Mouse (Mus musculus) lung, postnatal 4 days (tissue): ENCODE data around the gene Vps13d.

ENCODE experiments used
- DNase-seq, 2 experiments: peaks; one replicate each; pipeline ENCODE4 v3.0.0; 2021

Gene Vps13d

DNA sequence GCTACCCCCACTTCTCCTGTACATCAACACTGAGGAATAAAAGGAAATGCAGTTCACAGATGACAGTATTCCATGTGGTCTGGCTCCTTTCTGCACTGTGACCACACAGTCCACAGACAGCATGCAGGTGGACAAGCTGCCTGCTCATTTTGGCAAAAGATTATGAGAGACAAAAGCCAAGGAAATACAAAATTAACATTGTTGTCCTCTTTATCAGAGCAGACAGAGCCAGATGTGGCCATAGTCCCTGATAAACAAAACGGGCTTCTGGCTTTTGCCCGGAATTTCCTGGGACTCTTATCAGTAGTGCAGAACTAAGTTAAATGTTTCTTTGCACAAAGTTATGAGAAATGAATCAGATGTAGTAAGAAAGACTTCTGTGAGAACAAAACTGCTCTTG is 161.4 kb downstream of the Vps13d start:
- DNase-seq: no peak

DNA sequence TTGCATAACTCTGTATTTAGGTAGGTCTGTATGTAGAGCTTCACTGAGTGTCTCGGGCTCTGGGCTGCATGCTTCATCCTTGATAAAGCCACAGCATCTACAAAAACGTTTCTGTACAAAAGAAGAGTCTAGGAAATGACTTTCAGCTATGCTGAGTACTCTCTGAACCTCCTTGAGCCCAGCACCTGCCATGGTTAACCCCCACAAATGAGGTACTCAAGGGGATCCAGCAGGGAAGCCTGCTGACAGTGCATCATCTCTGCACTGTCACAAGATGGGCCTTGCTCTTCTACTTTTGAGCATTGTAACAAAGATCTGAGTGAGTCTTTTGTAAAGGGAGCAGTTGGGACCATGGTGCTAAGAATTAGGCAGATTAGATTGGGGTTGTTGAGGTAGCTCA is 162.2 kb downstream of the Vps13d start:
- no peak for DNase-seq

DNA sequence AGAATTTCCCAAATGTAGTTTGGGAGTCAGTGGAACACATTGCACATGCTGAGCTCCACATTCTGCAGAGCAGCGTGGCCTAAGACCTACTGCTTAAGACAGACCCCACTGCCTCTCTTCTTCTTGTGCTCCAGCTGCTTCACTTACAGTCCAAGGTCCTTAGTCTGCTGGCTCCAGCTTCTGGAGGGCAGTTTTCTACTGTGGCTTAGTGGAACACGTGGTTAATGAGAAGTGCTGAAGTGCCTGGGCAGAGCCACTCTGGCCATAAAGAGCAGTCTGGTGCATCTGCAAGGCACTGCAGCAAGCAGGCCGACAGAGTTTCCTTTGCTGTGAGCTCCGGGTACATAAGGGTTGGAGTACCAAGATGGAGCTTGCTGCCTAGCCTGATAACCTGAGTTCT is 163.3 kb downstream of the Vps13d start:
- DNase-seq: peak in 1 of 2 experiments; percentile 48

DNA sequence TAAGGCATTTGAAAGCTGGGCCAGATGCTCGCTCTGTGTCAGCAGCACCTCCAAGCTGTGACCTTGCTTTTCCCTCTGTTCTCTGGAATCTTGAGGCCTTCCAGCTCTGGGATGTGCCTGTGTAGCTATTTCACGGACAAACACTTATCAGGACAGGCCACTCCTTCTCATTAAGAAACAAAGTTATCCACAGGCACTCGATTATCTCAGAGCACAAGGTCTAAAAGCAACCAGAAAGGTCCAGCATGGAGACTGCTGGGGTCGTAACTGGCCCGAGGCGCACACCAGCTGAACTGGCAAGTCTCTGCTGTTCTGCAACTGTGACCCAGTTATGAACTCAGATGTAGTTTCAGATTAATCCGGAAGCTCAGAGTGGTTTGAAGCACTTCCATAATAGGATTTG is 168.4 kb downstream of the Vps13d start:
- peak; percentile 58 to 79 for DNase-seq

DNA sequence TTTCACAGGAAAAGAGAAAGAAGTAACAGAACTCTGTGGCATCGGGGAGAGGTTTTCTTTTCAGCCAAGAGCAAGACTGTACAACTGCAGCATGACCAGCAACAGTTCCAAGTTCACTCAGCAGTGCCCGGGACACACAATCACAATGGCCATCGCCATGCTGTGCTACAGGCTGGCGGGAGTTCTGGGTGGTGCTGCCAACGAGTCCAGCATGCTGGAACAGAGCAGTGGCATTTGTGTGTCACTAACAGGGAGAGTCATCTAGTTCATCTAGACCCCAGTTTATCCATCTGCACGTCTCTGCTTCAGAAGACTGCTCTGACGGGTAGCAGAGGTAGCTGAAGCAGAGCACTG is 169.4 kb downstream of the Vps13d start:
- DNase-seq: peak; percentile 30 to 49

DNA sequence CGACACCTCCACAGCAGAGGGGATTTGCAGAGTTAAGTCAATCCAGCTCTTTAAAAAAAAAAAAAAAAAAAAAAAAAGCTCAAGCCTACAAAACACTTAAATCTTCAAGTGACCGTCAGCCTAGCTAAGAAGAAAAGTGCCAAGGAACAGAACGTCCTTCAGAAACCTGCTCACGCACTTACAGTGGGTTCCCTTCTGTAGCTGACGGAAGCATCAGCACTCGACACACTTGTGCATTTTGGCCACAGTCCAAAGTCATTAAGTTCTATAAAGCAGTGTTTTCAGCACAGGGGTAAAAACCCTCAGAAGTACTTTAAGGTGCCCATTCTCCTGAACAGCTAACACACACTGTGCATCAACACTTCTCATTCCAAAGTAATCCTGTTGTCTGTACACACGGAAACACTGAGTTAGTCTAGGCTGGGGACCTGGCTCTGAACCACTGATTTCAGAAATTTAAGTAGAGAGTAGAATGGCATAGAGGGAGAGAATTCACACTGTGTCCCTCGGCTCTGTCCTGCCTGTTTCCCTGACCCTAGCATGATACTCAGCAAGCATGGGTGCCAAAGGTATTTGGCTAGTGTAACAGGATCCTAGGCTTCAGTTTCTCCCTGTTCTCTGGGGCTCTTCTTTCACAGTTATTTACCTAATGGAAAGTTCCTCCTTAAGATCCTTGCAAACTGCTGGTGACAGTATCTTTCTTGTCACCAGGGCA is 170.0 kb downstream of the Vps13d start:
- peak; percentile 71 for DNase-seq

DNA sequence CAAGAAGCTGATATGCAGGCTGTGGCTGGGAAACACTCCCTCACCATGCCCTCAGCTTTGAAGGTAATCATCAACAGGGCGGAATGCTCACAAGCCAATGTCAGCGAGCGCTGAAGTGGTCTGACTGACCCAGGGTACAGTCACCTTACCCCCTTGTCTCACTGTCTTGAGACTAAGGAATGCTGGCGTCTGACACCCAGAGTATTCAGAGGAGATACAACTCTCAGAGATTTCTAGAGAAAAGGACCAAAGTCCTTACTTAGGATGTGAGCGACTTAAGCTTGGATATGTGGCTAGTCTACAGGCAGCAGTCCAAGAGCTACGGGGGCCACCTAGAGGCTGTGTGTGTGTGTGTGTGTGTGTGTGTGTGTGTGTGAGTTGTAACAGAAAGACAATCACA is 170.9 kb downstream of the Vps13d start:
- peak; percentile 40 to 68 for DNase-seq

DNA sequence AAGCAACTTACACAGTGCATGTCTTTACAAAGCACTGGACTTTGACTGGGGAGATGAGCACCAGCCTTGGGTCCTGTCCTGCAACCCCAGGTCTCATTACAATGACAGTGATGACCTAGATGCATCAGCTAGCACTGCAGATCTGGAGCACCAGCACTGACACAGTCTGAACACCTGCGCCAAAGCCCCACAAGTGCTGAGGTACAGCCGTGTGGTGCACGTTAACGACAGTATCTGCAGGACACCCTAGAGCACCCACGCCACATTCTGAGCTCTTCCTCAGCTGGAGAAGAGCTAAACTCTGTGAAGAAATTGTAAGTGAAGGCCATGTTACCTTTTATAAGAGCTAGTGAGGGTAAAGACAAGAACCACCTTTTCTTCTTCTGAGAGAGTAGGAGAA is 172.0 kb downstream of the Vps13d start:
- no peak for DNase-seq

DNA sequence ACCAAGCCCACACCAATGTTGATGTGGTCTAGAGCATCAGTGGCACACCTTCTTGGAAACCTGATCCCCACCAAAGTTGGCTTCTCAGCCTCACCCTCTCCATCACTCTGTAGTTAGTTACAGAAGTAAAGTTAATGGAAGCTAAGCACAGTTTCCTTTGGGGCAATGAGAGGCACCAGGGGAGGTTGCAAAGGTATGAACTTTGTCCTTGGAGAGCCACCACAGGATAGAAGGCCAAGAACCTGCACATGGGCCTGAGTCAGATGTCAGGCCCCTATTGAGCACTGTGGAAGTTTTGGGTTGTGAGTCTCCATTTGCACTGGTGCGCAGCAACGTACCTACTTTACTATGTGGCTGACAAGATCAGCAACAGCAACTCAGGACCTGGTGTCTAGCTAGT is 172.6 kb downstream of the Vps13d start:
- DNase-seq: no peak

DNA sequence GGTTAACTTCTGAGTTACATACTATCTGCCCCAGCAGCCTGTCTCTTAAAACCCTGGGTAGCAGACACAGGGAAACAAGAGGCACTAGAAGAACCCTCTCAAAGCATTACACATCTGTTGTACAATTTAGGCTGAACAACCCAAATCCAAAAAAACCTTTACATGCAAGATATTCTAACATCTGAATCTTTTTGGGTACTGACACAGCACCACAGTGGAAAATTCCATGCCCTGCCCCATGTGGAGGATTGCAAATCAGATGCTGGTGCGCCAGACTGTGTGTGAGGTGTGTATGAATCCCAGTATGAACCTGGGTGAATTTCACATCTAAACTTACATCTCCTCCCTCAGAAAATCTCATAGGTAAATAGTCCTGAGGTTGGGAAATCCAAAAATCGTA is 174.4 kb downstream of the Vps13d start:
- DNase-seq: no peak

DNA sequence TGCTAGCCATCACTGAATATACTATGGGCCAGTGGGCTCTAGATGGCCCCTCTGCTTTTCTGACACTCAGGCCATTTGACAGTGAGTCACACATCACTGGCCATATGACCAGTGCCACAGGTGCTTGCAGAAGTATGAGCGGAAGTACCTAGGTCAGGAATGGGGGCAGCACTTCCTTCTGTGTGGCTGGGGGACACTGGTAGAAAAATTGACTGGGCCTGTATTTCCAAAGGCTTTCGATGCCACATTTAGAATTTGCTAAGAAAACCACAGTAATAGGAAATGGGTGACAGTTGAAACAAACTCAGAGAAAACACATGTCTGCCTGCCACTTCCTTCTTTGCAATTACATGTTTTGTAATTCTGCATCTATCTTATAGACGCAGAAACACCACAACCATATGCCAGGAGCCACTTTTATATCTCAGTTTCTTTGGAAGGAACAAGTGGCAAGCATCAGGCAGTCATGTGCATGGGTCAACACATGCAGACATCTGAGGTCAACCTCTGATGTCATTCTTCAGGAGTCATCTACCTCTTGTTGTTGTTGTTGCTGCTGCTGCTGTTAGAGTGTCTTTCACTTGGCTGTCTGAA is 175.6 kb downstream of the Vps13d start:
- DNase-seq: no peak

DNA sequence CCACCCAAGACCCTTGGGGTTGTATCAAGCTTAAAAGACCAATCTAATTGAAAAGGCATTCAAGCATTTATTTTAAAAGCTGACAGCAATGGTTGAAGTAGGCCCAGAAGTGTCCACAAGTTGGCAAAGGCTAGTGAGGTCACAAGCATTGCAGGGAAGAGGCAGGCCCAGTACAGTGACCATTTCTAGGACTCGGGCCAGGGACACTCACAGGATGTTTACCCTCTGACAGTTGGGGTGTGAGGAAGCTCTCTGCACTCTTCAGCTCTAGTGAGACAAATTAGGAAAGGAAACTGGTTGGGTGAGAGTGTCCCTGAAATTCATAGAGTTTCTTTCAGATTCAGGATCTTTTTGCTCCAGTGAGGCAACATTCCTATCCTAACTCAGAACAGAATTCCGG is 177.1 kb downstream of the Vps13d start:
- DNase-seq: peak; percentile 73 to 82

DNA sequence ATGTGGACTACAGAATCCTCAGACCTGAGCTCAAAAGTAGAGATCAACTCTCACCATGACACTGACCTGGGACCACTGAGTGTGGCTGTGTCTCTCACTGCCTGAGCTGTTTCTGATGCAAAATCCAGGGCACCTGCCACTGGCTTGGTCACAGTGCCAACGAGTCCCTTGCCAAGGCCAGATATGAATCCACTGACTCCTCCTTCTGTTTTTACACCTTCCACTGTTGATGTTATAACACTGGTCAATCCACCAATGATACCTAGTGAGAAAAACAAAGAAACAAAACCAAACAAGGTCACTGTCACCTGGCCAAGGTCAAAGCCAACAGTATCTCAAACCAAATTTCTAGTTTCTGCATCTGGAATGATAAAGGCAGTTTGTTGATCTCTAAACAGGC is 178.1 kb downstream of the Vps13d start:
- no peak for DNase-seq

DNA sequence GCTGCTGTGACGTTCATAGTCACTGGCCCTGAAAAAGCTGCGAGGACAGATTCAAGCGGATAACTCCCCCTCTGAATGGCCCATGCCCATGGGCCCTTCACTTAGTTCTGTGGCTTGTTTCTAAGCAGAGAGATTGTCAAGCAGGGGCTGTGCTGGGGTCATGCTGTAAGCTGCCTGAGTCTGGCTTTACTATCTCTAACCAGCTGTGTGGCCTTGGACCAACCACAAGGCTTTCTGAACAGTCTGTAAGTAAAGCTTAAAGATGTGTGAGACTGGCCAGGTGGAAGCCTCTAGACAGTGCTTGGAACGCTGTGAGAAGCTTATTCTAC is 180.2 kb downstream of the Vps13d start:
- DNase-seq: no peak

DNA sequence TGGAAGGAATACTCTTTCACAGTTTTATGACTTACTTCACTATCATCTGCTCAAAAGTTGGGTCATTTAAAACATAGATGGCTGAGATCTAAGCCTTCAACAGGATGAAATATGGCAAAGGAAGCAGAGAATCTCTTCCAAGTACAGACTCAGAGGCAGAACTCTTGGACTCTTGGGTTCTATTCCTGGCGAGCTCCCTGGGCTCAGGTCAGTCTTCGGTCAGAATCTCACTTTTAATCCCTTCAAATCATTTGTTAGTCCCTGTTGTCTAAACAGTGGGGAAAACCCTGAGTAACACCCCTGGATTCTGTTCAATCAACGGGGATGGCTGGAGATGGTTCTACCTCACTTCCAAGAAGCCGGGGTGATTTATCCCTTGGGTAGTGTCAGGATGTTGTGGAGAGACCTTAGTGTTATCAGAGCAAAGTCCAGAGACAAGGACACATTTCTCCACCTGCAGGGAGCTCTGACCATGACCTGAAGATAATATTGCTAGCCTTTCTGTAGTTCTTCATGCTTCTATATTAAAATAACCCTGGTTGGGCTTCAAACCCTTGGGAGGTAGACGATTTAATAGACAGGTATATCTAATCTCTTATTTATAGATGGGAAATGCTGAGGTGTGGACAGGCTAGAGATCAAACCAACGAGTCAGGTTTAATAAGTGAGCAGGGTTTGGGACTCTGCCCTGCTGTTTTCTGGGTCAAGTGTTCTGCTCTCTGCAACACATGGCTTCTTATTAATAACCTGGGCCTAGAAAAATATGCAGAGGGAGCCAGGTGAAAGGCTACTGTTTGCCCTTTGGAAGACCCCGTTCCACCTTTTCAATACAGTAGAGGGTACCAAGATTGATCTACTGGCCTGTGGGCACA is 180.8 kb downstream of the Vps13d start:
- DNase-seq: no peak

DNA sequence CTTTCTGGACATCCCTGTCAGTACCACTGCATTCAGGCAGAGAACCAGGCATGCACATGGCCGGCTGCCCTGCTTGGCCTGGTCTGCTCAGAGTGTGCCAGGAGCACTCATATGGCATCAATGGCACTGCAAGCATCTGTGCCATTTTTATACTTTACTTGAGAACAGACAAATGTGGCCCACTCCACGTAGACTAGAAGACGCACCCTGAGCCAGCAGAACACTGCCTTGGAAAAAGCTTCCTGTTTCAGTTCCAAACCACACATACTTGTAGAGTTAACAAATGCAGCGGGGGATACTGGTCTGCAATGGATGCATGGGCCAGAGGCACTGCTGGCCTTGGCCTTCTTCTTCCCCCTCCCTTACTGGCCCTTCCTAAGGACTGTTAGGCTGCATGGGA is 181.6 kb downstream of the Vps13d start:
- DNase-seq: peak in 1 of 2 experiments; percentile 29

DNA sequence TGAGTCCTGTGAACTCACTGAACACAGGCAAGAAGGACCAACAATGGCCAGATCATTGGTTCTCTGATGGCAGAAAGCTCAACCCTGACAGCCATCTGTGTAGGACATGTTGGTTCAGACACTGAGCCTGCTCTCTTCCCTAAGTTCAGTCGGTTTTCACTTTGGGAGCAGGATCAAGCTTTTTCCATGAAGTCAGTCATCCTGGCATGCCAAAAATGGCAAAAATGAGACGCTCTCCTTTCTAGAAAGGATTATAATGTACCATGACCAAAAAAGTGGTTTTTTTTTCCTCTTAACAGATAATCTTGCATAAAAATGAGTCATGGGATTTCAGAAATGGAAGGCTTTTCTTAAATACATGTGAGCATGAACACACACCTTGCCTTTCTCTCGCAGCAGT is 183.6 kb downstream of the Vps13d start:
- no peak for DNase-seq

DNA sequence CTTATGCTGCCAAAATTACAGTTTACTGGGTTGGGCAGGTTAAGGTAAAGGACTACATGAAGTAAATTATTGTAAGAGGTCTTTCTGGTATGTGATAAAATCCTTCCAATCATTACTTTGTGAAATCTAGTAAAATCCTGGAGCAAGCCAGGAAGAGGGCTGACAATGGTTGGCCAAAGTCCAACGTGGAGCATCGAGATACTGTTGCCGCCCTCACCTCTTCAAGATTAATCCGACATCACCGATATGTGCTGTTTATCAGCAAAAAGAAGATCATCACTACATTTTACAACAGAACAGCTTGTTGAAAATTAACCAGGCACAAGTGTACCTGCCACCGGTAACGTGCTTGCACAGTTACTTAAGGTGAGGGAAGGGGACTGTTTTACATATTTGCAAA is 184.9 kb downstream of the Vps13d start:
- DNase-seq: no peak

DNA sequence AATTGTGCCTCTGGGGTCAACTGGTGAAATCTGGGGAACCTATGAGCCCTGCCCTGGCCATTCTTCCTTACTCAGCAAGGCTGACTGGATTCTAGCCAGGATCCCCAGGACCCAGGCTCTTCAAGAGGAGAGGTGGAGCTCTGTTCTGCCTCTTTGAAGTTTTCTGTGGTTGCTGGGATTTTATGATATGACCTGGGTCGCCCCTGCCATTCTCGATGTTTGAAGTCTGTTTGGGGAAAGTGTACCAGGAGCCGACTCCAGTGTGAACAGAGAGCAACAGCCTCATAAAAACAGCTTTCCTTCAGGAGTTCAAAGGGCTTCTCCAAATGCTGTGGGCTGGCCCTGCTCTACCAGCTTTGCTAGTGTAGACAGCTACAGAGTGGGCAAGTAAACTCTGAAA is 185.4 kb downstream of the Vps13d start:
- peak in 1 of 2 experiments; percentile 40 for DNase-seq

DNA sequence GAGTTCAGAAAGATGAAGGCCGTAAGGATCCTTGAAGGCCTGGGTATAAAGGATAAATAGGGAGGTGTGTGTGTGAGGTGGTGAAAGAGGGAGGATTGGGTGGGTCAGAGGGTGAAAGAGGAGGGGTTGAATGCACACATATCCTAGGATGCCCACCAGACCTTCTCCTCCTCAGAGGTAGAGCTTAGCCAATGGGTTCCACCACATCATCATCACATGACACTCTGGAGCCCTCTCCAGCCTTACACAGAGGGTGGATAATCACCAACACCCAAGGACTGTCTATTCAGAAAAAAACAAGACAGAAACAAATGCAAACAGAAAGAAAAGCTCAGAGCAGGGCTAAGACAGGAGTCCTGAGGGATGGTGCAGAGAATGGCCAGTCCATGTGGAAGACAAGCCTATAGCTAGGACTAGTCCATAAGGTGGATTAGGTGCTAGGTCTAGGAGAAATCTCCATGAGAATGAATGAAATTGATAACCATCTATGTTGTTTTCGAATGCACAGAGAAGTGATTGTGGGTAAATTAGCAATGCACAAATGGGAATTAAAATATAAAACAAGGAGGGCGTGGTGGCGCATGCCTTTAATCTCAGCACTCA is 188.8 kb downstream of the Vps13d start:
- DNase-seq: no peak

DNA sequence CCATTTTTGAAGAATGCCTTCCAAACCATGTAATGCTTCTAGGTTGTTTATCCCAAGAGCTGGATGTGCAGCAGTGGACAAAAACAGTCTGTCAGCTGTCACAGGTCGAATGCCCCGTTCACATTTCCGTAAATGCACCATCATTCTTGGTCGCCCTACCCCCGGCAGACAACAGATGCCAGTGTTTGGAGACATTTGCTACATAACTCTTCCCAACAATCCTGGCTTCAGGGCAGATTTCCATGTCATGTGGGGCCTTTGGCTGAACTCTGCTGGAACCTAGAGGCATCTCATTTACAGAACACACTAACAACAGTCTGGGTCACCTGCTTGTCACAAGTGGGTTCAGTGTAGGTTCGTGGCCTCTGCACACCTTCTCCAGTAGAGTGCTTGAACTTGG is 190.6 kb downstream of the Vps13d start:
- peak in 1 of 2 experiments; percentile 53 for DNase-seq

DNA sequence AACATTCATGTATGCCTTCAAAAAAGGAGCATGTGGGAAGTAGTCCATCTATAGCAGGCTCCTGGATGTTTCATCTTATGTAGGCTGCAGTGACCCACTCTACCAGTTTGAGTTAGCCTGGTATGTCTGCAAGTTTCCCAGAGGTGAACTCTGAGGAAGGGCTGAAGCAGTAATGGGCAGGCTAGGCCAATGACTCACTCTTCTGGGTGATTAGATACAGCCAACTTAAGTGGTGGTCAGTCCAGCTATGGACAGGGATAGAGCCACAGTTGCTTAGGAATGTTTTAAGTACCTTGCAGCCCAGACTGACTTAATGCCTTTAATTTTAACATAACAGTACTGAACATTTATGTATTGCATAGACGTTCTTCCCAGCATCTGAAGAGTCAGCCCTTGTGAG is 192.1 kb downstream of the Vps13d start:
- DNase-seq: no peak

DNA sequence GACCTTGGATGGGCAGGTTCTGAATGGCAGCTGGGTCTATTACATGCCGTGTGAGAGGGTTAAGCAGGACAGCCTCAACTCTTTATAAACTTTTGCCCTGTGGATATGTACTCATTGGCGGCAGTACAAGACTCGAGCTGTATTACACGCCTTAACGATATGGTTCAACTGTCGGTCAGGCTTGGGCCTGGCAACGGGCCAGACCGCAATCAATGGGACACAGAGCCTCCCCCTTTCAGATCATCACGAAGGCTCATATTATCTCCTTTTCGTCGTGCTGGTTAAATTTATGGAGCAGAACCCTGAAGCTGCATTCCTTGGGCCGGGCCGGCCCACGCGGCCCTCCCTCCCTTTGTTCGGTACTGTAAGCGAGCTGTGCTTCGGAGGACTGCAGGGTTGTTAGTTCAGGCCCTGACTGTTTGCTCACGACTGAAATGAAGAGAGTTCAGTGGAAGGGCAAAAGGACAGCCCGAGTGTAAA is 194.9 kb downstream of the Vps13d start:
- DNase-seq: peak; percentile 81 to 89

DNA sequence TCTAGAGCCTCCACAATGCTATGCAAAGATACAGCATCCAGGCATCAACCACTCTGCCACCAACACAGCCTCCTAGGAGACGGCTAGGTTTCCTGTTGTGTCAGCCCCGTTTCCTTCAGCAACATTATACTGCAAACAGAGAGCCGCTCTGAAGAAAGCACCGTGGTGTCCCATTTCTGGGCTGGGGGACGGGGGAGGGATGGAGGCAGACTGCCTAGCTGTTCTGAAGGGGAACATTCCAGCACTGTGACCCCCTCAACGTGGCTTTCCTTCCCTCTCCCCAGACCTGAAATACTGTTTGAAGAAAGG is 195.3 kb downstream of the Vps13d start:
- peak in 1 of 2 experiments; percentile 37 for DNase-seq
